Mouse (Mus musculus) forebrain, embryonic 14.5 days (tissue): Measurements from ENCODE around the gene Noc4l. TPM values are rescaled to one million over a fixed set of nuclear protein-coding genes. Genes with fewer than 3 reads are reported as not detected.

Experiments
- ATAC-seq: fragments of 200-750 bp; cut with Nextera tagmentation; 2 replicates; pipeline ENCODE4 v1.8.0; 2017; ENCODE audit warnings: mild to moderate bottlenecking, moderate library complexity
- DNase-seq: peaks from one replicate; pipeline ENCODE4 v3.0.0-alpha.2; 2015; ENCODE audit warnings: low spot score
- H3K27ac ChIP-seq: fragments of 300-500 bp; sonication (generic); 2 replicates; pipeline ENCODE4 v1.5.1; 2014; ENCODE audit warnings: low read depth, mild to moderate bottlenecking, control low read depth, low read length, moderate library complexity
- H3K27me3 ChIP-seq: fragments of 300-500 bp; sonication (generic); replicated peaks from 2 replicates; pipeline ENCODE4 v1.6.1; 2014; ENCODE audit warnings: low read length, control low read depth, mixed read lengths; ENCODE audit not compliant: control insufficient read depth, insufficient read depth
- H3K36me3 ChIP-seq: fragments of 300-500 bp; sonication (generic); 2 replicates; pipeline ENCODE4 v1.6.1; 2014; ENCODE audit warnings: low read length, control low read depth; ENCODE audit not compliant: control insufficient read depth, insufficient read depth
- H3K4me1 ChIP-seq: fragments of 300-500 bp; sonication (generic); 2 replicates; pipeline ENCODE4 v1.6.1; 2014; ENCODE audit warnings: antibody characterized with exemption, low read length, control low read depth; ENCODE audit not compliant: control insufficient read depth, insufficient read depth
- H3K4me2 ChIP-seq: fragments of 300-500 bp; sonication (generic); 2 replicates; pipeline ENCODE4 v1.6.1; 2014; ENCODE audit warnings: mild to moderate bottlenecking, control low read depth, low read length
- H3K4me3 ChIP-seq: fragments of 300-500 bp; sonication (generic); 2 replicates; pipeline ENCODE4 v1.5.1; 2014; ENCODE audit warnings: low read depth, low read length, control low read depth
- H3K9ac ChIP-seq: fragments of 300-500 bp; sonication (generic); 2 replicates; pipeline ENCODE4 v1.6.1; 2014; ENCODE audit warnings: mild to moderate bottlenecking, low read length, control low read depth, moderate library complexity
- H3K9me3 ChIP-seq: fragments of 300-500 bp; sonication (generic); replicated peaks from 2 replicates; pipeline ENCODE4 v1.6.1; 2016; ENCODE audit warnings: low read length, control low read depth, mixed read lengths; ENCODE audit not compliant: control insufficient read depth
- WGBS: fragments of 180-500 bp; shearing (Covaris S2); extraction: QIAGEN DNeasy Blood & Tissue Kit; methylation state at CpG from one replicate; pipeline ENCODE4 v1.1.7; 2014; 5-methylcytosine and 5-hydroxymethylcytosine counted together
- microRNA-seq: library from miRNA; unstranded; fragments of <30 nt; microRNA quantifications from one replicate; pipeline ENCODE4, GENCODE M21; 2016
- polyA plus RNA-seq: library from polyadenylated mRNA; unstranded; fragments of >200 nt; fragmentation: Nextera tagmentation; extraction: Ambion mirVana; gene quantifications from 2 replicates; pipeline ENCODE4 v1.2.1, GENCODE M21; 2014

The Noc4l gene
- polyA plus RNA-seq, 1 experiment from 2014 or later, result 37.6 TPM

DNA sequence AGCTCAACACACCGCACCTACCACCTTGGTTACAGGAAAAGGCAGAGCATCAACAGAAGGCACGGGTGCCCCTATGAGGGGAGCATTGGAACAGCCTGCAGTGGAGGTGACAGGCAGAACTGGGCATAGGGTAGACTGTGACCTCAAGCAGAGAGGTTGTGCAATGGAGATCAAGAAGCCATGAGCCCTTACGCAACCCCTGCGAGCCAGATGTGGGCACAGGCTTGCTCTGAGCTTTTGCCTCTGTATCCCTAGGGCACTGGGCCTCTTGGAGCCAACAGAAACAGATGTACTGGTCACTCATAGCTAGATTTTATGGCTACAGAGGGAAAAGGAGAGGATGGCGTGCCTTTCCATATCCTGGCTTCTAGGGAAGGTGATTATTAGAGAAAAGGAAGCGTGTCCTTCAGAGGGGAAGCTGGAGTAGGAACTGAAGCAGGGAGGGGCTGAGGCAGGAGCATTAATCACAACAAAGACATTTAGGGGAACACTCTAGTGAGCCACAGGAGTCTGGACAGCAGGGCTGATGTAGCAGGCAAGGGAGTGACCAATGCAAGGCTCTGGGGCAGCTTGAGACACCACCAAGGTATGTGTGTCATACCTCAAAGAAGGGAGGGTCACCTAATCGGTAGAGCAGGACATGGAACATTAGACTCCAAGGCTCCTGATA is 50.1 kb downstream of the Noc4l start:
- Histone ChIP-seq H3K4me3 (no peak overlapping the region), H3K27me3 (no peaks in the 10 kb centered on the region), H3K27ac (no peak overlapping the region), H3K4me1 (no peaks in the 10 kb centered on the region), H3K36me3 (no peaks in the 10 kb centered on the region), H3K4me2 (no peak overlapping the region), H3K9ac (no peak overlapping the region), H3K9me3 (no peaks in the 10 kb centered on the region)
- WGBS, result 84% methylated on average over 7 of the region's 7 CpGs
- no peak for ATAC-seq
- DNase-seq, result no peak

Small RNA genes lying within 50 kb of the gene (microRNA-seq; reads per million reads assigned to microRNA genes)
- 2.9 reads per million, percentile 16 among the genes with 10 or more reads in this experiment for gene Mir7026

Other genes starting within 250 kb of the Noc4l start
- gene Fbrsl1, start 204.9 kb downstream of the Noc4l start, polyA plus RNA-seq, result 15.0 and 19.8 TPM in 2 replicates
- 12.1 and 13.3 TPM in 2 replicates for gene Galnt9, start 109.1 kb downstream of the Noc4l start, polyA plus RNA-seq
- 15.9 and 27.0 TPM in 2 replicates for gene Ddx51, start within 50 bp of the Noc4l start, polyA plus RNA-seq
- 25.8 and 39.5 TPM in 2 replicates for gene Ep400, start 117.3 kb upstream of the Noc4l start, polyA plus RNA-seq
- 13.8 and 14.9 TPM in 2 replicates for gene Pus1, start 127.2 kb upstream of the Noc4l start, polyA plus RNA-seq
- 44.9 and 59.8 TPM in 2 replicates for gene Ulk1, start 156.7 kb upstream of the Noc4l start, polyA plus RNA-seq
- 9.1 and 11.0 TPM in 2 replicates for gene Hscb, start 186.4 kb upstream of the Noc4l start, polyA plus RNA-seq
- gene Chek2, start 186.6 kb upstream of the Noc4l start, polyA plus RNA-seq, result 10.2 and 13.9 TPM in 2 replicates
- gene Ttc28, start 226.4 kb upstream of the Noc4l start, polyA plus RNA-seq, result 29.0 and 37.9 TPM in 2 replicates